Mouse (Mus musculus) adrenal gland, postnatal 36 days (tissue): ENCODE data around the gene Vwa5a. TPM values are rescaled to one million over a fixed set of nuclear protein-coding genes. Genes with fewer than 3 reads are reported as not detected.

Experiments
- DNase-seq, 2 experiments: peaks; one replicate each; pipeline ENCODE4 v3.0.0; 2021; ENCODE audit warnings: mixed read lengths in 1 of 2
- long read RNA-seq, 2 experiments: library from polyadenylated mRNA; stranded (forward); transcript quantifications; one replicate each; pipeline ENCODE4 v2.0.0; 2021; ENCODE audit warnings: borderline sequencing depth in 2 of 2
- total RNA-seq, 2 experiments: library from RNA; stranded (reverse); gene quantifications; 2 replicates each; pipeline ENCODE4 v1.2.3; 2021

The Vwa5a gene
- 10 to 100 TPM; 41.1 to 48.3 TPM for total RNA-seq
- long read RNA-seq, experiment 1, full-length matches to known transcripts = 9 of 12 reads
- long read RNA-seq, experiment 1, partial matches to known transcripts = 2 of 12 reads
- long read RNA-seq, experiment 1, other reads (novel, unspliced or antisense) = 1 of 12 reads
- long read RNA-seq, experiment 2, full-length matches to known transcripts = 3 of 5 reads
- long read RNA-seq, experiment 2, partial matches to known transcripts = 1 of 5 reads
- long read RNA-seq, experiment 2, other reads (novel, unspliced or antisense) = 1 of 5 reads

- peak; percentile 6 to 59 for DNase-seq
These were observed at the start of gene Vwa5a for GRCm38 (mm10) chr9:38718102-38718501. Gene Vwa5a (plus strand): TSS chr9:38718268.

GRCm38 (mm10) chr9:38672887-38673286 is 45.2 kb upstream of the Vwa5a start:
- DNase-seq = no peak

DNA sequence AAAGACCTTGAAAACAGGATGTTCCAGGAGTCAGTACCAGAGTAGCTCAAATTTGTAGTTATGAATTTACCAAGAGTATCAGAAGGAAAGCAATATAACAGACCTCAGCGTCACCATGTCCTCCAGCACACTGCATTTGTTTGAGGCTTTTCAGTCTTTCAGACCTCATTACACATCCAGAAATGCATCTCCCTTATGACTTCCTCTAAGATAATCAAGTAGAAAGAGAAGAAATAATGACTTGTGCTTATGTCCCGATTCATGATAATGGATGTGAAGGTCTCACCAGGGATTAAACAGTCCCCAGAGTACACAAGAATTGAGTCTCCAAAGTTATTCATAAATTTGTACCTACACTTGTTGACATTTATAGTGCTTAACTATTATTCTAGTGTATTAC is 43.6 kb upstream of the Vwa5a start, which contains the start of gene Olfr918:
Gene Olfr918 (minus strand): TSS at position 101 of the 400 bp plus-strand sequence.
- DNase-seq = no peak

DNA sequence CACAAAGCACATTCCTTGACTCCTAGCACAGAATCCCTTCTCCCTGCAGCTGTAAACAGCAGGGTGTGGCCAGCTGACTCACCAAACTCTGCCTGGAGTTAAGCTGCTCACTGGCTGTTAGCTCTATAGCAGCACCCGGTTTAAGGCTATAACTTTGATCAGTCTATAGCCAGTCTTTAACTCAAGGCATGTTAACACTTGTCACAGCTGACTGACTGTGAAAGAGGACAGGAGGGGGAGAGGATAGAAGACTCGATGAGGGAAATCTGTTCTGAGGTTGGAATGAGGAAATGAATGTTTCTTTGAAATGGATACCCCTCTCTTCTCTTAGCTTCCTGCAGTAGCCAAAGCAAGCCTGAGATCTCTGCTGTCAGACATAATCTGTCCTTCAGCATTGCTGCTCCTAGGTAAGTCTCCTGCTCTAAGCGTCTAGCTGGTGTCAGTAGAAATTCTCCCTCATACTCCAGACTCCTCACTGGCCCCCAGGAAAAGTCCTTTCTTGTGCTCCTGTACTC is 916 bp downstream of the Vwa5a start:
- DNase-seq = peak; percentile 49 to 60

DNA sequence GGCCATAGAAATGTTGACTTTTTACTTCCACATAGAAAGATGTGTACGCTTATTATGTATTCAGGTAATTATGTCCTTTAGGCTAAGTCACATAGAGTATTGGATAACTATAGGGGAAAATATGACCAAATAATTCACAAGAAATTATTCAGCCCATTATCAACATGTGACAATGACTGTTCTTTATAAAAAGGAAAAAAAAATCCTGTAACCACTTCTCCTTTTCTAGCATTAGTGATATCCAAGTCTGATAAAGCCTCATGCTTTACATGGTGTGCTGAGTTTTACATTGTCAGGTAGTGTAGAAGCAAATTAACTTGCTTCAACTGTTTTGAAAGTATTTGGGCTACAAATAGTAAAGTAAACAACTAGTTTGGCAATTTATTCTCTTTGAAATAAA is 6.0 kb downstream of the Vwa5a start:
- DNase-seq = no peak

GRCm38 (mm10) chr9:38728218-38728617 is 10.2 kb downstream of the Vwa5a start:
- DNase-seq = no peak

GRCm38 (mm10) chr9:38741408-38741807 is 23.3 kb downstream of the Vwa5a start:
- no peak for DNase-seq

DNA sequence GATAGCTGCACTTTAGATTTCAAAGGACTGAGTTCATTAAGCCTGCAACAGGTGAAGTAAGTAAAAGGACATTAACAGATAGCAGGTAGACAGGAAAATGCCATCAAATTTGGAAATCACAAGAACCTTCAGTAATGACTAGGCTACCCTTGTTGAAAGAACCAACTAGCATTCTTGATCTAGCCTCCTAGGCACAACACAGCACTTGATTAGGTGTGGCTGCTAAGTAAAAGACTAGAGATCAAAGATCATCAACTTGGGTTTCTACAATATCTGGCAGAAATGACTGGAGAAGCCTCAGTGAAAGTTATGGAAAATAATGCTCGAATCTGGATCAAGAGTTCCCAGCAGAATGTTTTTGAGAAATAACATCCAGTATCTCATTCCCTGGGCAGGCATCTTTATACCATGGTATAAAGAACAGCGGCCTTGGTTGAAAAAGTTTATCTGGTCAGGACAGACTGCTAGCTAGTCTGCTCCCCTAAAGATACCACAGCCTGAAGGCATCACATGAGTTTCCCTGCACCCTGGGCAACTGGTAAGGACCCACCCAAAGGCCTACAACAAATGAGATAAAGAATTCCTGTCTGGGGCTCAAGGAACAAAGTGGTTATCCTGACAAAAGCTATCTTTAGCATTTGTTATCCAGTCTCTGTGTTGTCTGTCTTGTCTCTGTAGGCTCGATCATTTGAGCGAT is 26.7 kb downstream of the Vwa5a start:
- DNase-seq = no peak

DNA sequence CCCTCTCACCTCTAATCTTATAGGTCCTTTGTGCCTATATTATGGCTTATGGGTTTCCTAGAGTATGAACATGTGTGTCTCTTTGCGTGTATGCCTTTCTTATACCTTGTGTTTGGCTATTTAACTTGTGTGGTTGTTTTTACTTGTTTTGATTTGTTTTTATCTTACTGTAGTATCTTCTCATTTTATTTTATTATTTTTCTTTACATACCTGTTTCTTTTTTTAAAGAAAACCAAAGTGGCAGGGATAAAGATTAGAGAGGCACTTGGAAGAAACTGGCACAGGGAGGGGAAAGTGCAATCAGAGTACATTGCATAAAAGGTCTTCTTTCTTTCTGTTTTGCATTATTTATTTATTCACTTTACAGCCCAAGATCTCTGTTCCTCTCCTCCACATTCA is 33.9 kb downstream of the Vwa5a start, which contains the start of gene Olfr920:
Gene Olfr920 (plus strand): TSS at position 301 of the 400 bp plus-strand sequence.
- no peak for DNase-seq

DNA sequence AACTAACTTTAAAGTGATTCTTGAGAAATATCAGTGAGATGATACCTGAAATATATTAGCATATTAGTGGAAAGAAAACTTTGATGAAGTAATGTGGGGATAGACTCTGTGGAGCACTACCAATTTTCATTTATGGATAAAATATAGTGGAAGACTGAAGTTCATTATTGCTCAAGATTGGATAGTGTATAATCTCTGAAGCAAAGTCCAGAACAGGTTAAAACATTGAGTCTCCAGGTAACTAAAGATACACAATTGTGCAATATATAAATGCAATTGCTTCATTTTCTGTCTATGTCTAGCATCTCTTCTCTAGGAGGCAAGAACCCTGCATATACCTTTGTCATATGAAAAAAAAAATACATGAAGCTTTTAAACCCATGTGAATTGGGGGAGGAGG is 54.7 kb downstream of the Vwa5a start, which contains the start of gene Olfr921:
Gene Olfr921 (plus strand): TSS at position 301 of the 400 bp plus-strand sequence.
- DNase-seq = no peak

- DNase-seq = no peak
These were observed 74.6 kb downstream of the Vwa5a start for GRCm38 (mm10) chr9:38792689-38793088.

Other genes with a start within 250 kb of the Vwa5a start
- gene Olfr905, start 247.2 kb upstream of the Vwa5a start, total RNA-seq = under 1 TPM in 1 of 2 experiments, not detected in 1; 0.13 TPM
- gene Olfr906, start 231.2 kb upstream of the Vwa5a start, total RNA-seq = not detected
- not detected for gene Olfr907, start 222.5 kb upstream of the Vwa5a start, total RNA-seq
- gene Olfr911-ps1, start 196.7 kb upstream of the Vwa5a start, total RNA-seq = not detected
- gene Olfr910, start 180.4 kb upstream of the Vwa5a start, total RNA-seq = not detected
- not detected for gene Olfr912, start 138.1 kb upstream of the Vwa5a start, total RNA-seq
- gene Olfr913, start 125.5 kb upstream of the Vwa5a start, total RNA-seq = not detected
- gene Olfr914, start 113.2 kb upstream of the Vwa5a start, total RNA-seq = not detected
- not detected for gene Olfr916, start 58.4 kb upstream of the Vwa5a start, total RNA-seq
- not detected for gene Olfr917, start 52.4 kb upstream of the Vwa5a start, total RNA-seq
- gene Olfr918, start 43.7 kb upstream of the Vwa5a start, total RNA-seq = not detected
- gene Olfr919, start 14.6 kb upstream of the Vwa5a start, total RNA-seq = not detected
- gene Olfr920, start 34.0 kb downstream of the Vwa5a start, total RNA-seq = under 1 TPM; 0.23 to 0.40 TPM
- not detected for gene Olfr921, start 54.8 kb downstream of the Vwa5a start, total RNA-seq
- gene Olfr922, start 96.3 kb downstream of the Vwa5a start, total RNA-seq = not detected
- not detected for gene Olfr923, start 108.3 kb downstream of the Vwa5a start, total RNA-seq
- not detected for gene Olfr924, start 126.2 kb downstream of the Vwa5a start, total RNA-seq
- gene Olfr26, start 136.8 kb downstream of the Vwa5a start, total RNA-seq = not detected
- gene Olfr926, start 158.9 kb downstream of the Vwa5a start, total RNA-seq = not detected
- gene Olfr930, start 211.5 kb downstream of the Vwa5a start, total RNA-seq = not detected